Mouse (Mus musculus): ENCODE results near the gene Ttll9. TPM values are rescaled to one million over a fixed set of nuclear protein-coding genes. Genes with fewer than 3 reads are reported as not detected.

Gene Ttll9
- polyA plus RNA-seq, 1 experiment from 2014 or later = 4.3 TPM

DNA sequence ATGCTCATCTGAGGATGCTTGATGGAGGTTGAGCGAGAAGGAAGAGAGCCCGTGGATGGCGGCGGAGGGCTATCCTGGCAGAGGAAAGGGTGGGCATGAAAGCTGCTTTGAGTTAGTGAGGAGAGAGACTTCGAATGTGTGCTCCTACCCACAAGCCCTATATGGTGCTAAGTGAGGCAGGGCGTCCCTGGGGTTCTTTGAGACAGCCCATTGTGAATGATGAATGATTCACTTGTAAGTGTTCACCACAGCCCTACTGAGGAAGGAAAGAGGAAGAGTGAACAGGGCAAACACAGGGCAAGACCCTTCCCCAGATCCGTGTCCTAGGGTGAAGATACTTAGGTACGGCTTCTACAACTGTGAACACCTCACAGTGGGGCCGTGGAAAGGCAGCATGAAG lies 35.4 kb upstream of the Ttll9 start:
- no peak overlapping the region for H3K4me2 ChIP-seq (replicated peaks)
- WGBS = 60% methylated on average over 9 of the region's 9 CpGs
- no peaks in the 10 kb centered on the region for H3K27me3 ChIP-seq
- H3K4me1 ChIP-seq = peaks cover 36% of the 10 kb centered on the region
- H3K4me3 ChIP-seq (replicated peaks) = no peak overlapping the region
- H3K27ac ChIP-seq (replicated peaks) = no peak overlapping the region
- ATAC-seq (ENCODE audit: insufficient number of reproducible peaks, low FRiP score, low TSS enrichment, low read depth) = no peak
- no peak overlapping the region for H3K9ac ChIP-seq
- no peaks in the 10 kb centered on the region for H3K36me3 ChIP-seq
- no peaks in the 10 kb centered on the region for H3K9me3 ChIP-seq (replicated peaks)

DNA sequence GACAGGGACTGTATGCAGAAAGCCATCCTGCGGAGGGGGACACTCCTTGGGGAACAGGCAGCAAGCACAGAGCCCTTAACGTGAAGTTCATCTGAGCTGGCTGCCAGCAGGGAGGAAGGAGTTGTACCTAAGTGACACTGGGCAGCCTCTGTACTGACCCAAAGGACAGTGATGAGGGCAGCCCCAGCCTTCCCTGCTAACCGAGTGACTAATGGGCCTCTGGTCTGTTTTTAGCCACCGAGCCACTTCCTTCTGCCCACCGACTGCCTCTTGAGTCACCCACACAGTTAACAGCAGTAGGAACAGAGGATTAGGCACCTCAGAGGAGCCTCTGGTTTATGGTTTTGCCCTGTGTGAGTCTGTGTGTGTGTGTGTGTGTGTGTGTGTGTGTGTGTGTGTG lies 34.9 kb upstream of the Ttll9 start:
- Histone ChIP-seq H3K9ac (no peak overlapping the region), H3K4me1 (peaks cover 36% of the 10 kb centered on the region), H3K4me2 (replicated peaks) (no peak overlapping the region), H3K4me3 (replicated peaks) (no peak overlapping the region), H3K27me3 (no peaks in the 10 kb centered on the region), H3K9me3 (replicated peaks) (no peaks in the 10 kb centered on the region), H3K36me3 (no peaks in the 10 kb centered on the region), H3K27ac (replicated peaks) (no peak overlapping the region)
- ATAC-seq (ENCODE audit: insufficient number of reproducible peaks, low FRiP score, low TSS enrichment, low read depth) = no peak
- WGBS = 52% methylated on average over 5 of the region's 5 CpGs

DNA sequence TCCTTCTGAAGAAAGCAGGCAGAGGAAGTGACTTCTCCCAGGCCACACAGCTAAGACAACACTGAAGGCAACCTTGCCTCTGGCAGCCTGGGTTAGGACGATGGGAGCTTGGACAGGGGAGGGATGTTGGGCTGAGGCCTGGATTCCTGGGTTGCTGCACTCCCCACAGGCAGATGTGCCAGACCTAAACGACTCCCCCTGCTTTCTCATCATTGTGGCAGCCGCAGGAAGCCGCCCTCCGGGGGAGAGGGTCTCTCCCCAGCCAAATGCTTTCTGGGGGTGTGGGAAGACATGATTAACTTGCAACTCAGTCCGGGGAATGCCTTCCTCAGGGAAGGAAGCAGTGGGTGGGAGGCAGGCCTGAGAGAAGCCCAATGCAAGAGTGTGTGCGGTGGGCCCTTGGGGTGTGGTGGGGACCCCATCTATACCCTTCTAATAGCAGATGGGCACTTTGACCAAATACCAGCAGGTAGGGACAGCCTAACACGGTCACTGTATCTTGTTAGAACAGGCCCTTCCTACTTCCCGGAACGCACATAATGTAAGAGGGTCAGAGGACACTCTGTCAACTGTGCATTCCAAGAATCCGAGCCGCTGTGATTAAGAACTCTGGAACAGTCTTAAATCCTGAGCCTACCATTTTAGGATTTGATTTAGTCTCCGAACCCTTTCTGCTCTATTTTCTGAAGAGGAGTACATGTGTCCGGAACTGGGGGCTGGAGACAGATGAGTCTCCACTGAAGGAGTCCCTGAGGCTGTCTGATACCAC lies 33.9 kb upstream of the Ttll9 start:
- H3K9ac ChIP-seq = no peak overlapping the region
- 47% methylated on average over 14 of the region's 14 CpGs for WGBS
- no peak for ATAC-seq (ENCODE audit: insufficient number of reproducible peaks, low FRiP score, low TSS enrichment, low read depth)

DNA sequence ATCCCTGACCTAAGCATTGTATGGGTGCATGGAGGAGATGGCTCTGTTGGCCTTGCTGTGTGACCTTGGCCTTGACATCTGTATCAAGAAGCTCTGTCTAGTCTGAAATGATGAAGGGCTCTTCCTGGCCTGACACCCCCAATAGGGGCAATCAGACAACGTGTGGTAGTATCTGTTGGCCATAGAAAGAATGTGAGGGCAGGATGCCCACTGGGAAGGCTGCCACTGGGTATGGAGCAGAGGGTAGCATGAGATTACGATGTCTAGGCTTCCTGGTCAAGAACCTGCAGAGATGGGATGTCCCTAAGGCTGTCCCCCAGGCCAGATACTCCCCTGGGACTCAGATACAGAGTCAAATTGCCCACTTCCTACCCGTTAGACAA lies 33.3 kb upstream of the Ttll9 start:
- H3K36me3 ChIP-seq = no peaks in the 10 kb centered on the region
- H3K27me3 ChIP-seq = no peaks in the 10 kb centered on the region
- H3K27ac ChIP-seq (replicated peaks) = no peak overlapping the region
- H3K9ac ChIP-seq = no peak overlapping the region
- no peaks in the 10 kb centered on the region for H3K9me3 ChIP-seq (replicated peaks)
- ATAC-seq (ENCODE audit: insufficient number of reproducible peaks, low FRiP score, low TSS enrichment, low read depth) = no peak
- 67% methylated on average over 3 of the region's 3 CpGs for WGBS
- H3K4me3 ChIP-seq (replicated peaks) = no peak overlapping the region
- H3K4me1 ChIP-seq = peaks cover 36% of the 10 kb centered on the region
- H3K4me2 ChIP-seq (replicated peaks) = no peak overlapping the region

More for the DNA sequence above, 33.9 kb upstream of the Ttll9 start:
- H3K4me1 ChIP-seq = peaks cover 36% of the 10 kb centered on the region
- peak overlapping the region; percentile 19; the same call in 1 of the 2 replicates for H3K27ac ChIP-seq (replicated peaks)
- H3K9me3 ChIP-seq (replicated peaks) = no peaks in the 10 kb centered on the region
- H3K4me3 ChIP-seq (replicated peaks) = no peak overlapping the region
- no peak overlapping the region for H3K4me2 ChIP-seq (replicated peaks)
- H3K36me3 ChIP-seq = no peaks in the 10 kb centered on the region
- H3K27me3 ChIP-seq = no peaks in the 10 kb centered on the region

DNA sequence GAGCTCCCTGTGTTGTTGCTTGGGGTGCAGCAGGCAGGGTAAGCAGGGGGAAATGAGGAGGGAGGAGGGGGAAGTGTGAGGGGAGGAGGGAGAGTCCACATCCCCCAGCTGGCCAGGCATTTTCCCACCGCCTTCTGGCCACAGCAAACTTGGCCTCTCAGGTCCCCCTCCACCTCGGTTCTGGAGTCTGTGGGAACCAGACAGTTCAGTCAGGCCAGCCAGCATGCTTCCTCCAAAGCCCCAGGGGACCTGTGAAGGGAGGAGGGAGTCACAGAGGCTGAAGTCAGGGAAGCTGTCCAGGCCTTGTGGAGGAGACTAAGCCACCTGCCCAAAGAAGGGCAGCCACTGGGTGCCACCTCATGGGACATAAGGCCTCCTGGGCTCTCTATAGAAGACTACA lies 32.0 kb upstream of the Ttll9 start:
- H3K4me3 ChIP-seq (replicated peaks) = no peak overlapping the region
- no peak overlapping the region for H3K9ac ChIP-seq
- ATAC-seq (ENCODE audit: insufficient number of reproducible peaks, low FRiP score, low TSS enrichment, low read depth) = no peak
- no peaks in the 10 kb centered on the region for H3K27me3 ChIP-seq
- WGBS = 19% methylated on average over 2 of the region's 2 CpGs
- H3K36me3 ChIP-seq = no peaks in the 10 kb centered on the region
- H3K9me3 ChIP-seq (replicated peaks) = no peaks in the 10 kb centered on the region
- H3K27ac ChIP-seq (replicated peaks) = no peak overlapping the region
- no peak overlapping the region for H3K4me2 ChIP-seq (replicated peaks)
- peaks cover 31% of the 10 kb centered on the region for H3K4me1 ChIP-seq

DNA sequence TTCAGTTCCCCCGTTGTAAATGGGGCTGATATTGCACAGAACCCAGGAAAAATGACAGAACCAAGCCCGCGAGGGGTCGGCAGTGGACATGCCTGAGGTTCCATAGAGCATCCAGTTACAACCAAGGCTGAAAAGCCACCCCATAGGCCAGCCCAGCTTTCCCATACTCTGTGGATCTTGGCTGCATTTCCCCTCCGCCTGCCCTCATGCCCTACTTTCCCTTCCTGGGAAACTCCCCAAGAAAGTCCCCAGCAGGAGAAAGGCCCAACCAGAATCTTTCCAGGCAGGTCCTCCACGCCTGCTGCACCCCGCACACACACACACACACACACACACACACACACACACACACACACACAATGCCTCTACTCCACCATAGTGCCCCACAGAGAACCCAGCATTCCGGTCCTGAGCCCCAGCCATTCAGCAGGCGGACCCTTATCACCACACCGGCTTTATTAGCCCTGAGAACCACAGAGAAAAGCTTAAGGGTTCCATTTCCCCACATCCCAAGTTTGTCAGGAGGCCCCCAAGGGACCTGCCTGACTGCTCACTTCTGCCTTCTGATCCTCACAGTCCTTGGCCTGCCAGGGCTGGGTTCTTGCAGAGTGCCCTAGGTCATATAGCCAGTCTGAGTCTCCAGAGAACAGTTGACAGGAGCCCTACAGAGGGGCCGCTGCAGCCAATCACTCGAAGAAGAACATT lies 30.7 kb upstream of the Ttll9 start:
- no peaks in the 10 kb centered on the region for H3K36me3 ChIP-seq
- no peak overlapping the region for H3K9ac ChIP-seq
- no peaks in the 10 kb centered on the region for H3K9me3 ChIP-seq (replicated peaks)
- H3K4me2 ChIP-seq (replicated peaks) = no peak overlapping the region
- H3K27me3 ChIP-seq = no peaks in the 10 kb centered on the region
- ATAC-seq (ENCODE audit: insufficient number of reproducible peaks, low FRiP score, low TSS enrichment, low read depth) = no peak
- H3K27ac ChIP-seq (replicated peaks) = no peak overlapping the region; the same call in 1 of the 2 replicates
- peaks cover 23% of the 10 kb centered on the region; the same call in 1 of the 2 replicates for H3K4me1 ChIP-seq
- H3K4me3 ChIP-seq (replicated peaks) = 0 out of 2 replicates have a peak overlapping the region, but pooled peaks have one; percentile 0
- WGBS = 75% methylated on average over 12 of the region's 12 CpGs

DNA sequence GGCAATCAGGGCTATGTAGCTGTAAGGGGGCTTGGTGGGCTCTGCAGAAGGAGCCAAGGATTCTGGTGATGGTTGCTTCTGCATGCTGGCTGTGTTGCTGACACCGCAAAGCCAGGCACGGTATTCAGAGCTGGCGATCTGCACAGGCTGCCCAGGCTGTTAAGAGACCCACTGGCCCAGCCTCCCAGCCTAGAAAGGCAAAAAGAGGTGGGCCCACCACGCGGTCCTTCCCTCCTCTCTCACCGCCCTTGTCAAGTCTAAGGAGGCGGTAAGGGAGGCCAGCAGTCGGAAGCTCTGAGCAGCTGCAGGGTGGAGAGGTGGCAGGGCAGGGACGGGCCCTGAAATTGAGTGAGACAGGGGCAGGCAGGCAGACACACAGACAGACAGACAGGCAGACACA lies 29.2 kb upstream of the Ttll9 start, which contains the start of gene Foxs1:
Foxs1 (minus strand) TSS at position 161 of the 400 bp plus-strand sequence.
- ATAC-seq (ENCODE audit: insufficient number of reproducible peaks, low FRiP score, low TSS enrichment, low read depth) = 0 out of 2 replicates have a peak, but pooled peaks have one; percentile 12
- WGBS = 43% methylated on average over 9 of the region's 9 CpGs
- Histone ChIP-seq H3K9me3 (replicated peaks) (no peaks in the 10 kb centered on the region), H3K36me3 (no peaks in the 10 kb centered on the region), H3K27ac (replicated peaks) (no peak within 1 kb of the TSS), H3K4me2 (replicated peaks) (no peak within 1 kb of the TSS), H3K4me3 (replicated peaks) (0 out of 2 replicates have a peak within 1 kb of the TSS, but pooled peaks have one; percentile 0), H3K27me3 (no peaks in the 10 kb centered on the region; the same call in 1 of the 2 replicates), H3K9ac (no peak within 1 kb of the TSS), H3K4me1 (peaks cover 12% of the 10 kb centered on the region; the same call in 1 of the 2 replicates)

DNA sequence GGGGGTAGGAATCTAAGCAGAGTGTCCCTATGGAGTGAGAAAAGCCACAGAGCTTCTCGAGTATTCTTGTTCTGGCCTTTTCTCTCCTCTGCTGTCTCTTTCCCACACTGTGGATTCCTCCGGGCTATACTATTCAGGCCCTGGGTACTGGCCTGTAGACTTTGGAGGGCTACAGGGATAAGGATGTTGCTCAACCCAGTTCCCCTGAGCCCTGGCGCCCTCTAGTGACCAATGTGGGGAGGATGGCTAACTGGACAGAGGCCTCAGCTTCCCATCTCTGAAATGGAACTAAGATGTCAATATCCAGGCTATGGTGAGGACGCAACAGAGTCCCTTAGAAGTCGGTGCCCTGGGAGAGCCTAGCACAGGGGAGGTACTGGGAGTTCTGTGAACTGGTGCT lies 28.7 kb upstream of the Ttll9 start:
- Histone ChIP-seq H3K9me3 (replicated peaks) (no peaks in the 10 kb centered on the region), H3K4me2 (replicated peaks) (no peak overlapping the region), H3K9ac (no peak overlapping the region), H3K36me3 (no peaks in the 10 kb centered on the region), H3K27ac (replicated peaks) (no peak overlapping the region), H3K4me3 (replicated peaks) (no peak overlapping the region), H3K4me1 (0 out of 2 replicates have a peak, but pooled peaks cover 7% of the 10 kb centered on the region), H3K27me3 (peaks cover 2% of the 10 kb centered on the region)
- 25% methylated on average over 5 of the region's 5 CpGs for WGBS
- ATAC-seq (ENCODE audit: insufficient number of reproducible peaks, low FRiP score, low TSS enrichment, low read depth) = no peak

DNA sequence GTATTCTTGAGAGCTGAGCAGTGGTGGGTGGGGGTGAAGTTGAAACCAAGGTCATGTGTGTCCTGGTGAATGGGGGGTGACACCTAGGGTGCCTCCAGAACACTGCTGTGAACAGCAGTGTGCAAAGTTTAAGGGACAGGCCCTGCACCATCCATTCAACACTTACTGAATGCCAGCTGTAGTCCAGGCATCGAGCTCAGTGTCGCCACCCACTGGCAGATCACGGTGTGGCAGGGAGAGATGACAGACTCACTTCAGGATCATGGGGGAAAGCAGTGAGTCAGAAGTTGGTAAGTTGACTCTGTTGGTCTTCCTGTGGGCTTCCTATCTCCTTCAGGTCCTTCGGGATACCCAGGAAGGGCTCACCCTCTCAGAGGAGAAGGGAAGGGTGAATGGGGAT lies 22.4 kb upstream of the Ttll9 start:
- Histone ChIP-seq H3K9me3 (replicated peaks) (no peaks in the 10 kb centered on the region), H3K27me3 (peaks cover 62% of the 10 kb centered on the region)
- 17% methylated on average over 4 of the region's 4 CpGs for WGBS

DNA sequence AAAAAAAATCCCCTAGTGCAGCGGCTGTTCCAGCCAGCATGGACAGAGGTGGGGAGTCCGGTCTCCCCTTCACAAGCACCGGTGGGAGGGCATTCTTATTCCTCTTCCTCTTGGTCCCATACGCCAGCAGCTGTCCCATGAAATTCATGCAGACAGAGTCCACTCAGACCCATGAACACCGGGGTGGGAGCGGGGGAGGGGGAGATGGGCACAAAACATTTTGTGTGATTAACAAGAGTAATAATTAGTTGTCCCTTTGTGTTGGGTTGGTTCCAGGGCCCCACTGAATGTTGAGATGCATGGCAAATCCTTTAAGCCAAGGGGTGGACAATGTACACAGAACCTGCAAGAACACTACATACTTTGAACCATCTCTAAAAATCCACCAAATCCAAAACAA lies 21.2 kb upstream of the Ttll9 start:
- Histone ChIP-seq H3K9ac (no peak overlapping the region), H3K27ac (replicated peaks) (no peak overlapping the region), H3K4me2 (replicated peaks) (no peak overlapping the region), H3K4me3 (replicated peaks) (no peak overlapping the region), H3K4me1 (peaks cover 12% of the 10 kb centered on the region), H3K36me3 (no peaks in the 10 kb centered on the region), H3K27me3 (peaks cover 74% of the 10 kb centered on the region), H3K9me3 (replicated peaks) (no peaks in the 10 kb centered on the region)
- 71% methylated on average over 6 of the region's 6 CpGs for WGBS
- no peak for ATAC-seq (ENCODE audit: insufficient number of reproducible peaks, low FRiP score, low TSS enrichment, low read depth)

More for the DNA sequence above, 22.4 kb upstream of the Ttll9 start:
- Histone ChIP-seq H3K9ac (no peak overlapping the region), H3K27ac (replicated peaks) (no peak overlapping the region), H3K4me3 (replicated peaks) (no peak overlapping the region), H3K4me1 (peaks cover 12% of the 10 kb centered on the region), H3K4me2 (replicated peaks) (no peak overlapping the region), H3K36me3 (no peaks in the 10 kb centered on the region)
- ATAC-seq (ENCODE audit: insufficient number of reproducible peaks, low FRiP score, low TSS enrichment, low read depth) = no peak

DNA sequence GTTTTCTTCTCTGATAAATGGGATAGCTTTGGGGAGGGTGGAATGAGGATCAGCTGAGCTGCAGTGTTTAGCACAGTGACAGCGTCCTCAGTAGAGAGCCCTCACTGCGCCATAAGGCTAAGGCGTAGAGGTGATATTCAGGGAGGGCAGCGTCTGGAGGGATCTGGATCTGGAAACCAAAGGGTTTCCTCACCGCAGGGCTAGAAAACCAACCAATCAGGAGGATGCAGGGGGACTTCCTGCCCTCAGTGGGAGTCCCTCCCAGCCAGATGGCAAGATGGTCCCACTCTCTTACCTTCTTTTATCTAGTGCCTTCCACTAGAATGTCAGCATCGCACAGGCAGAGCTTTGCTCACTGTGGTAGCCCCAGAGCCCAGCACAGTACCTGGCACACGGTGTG lies 20.5 kb upstream of the Ttll9 start:
- WGBS = 30% methylated on average over 7 of the region's 7 CpGs
- H3K4me1 ChIP-seq = peaks cover 12% of the 10 kb centered on the region
- no peak overlapping the region for H3K4me2 ChIP-seq (replicated peaks)
- no peaks in the 10 kb centered on the region for H3K9me3 ChIP-seq (replicated peaks)
- no peak overlapping the region for H3K4me3 ChIP-seq (replicated peaks)
- no peak overlapping the region for H3K9ac ChIP-seq
- H3K27ac ChIP-seq (replicated peaks) = no peak overlapping the region
- no peak for ATAC-seq (ENCODE audit: insufficient number of reproducible peaks, low FRiP score, low TSS enrichment, low read depth)
- peaks cover 78% of the 10 kb centered on the region for H3K27me3 ChIP-seq
- H3K36me3 ChIP-seq = no peaks in the 10 kb centered on the region

All from embryonic facial prominence, embryonic 15.5 days (tissue).